Mouse (Mus musculus) heart, embryonic 13.5 days (tissue): ENCODE measurements around the gene Srd5a3. TPM values are rescaled to one million over a fixed set of nuclear protein-coding genes. Genes with fewer than 3 reads are reported as not detected.
A peak's percentile ranks its signal among the peaks of the same experiment; 100 is the strongest.

Experiments
- ATAC-seq: fragments of 200-750 bp; cut with Nextera tagmentation; 2 replicates; pipeline ENCODE4 v1.8.0; 2017; ENCODE audit warnings: moderate TSS enrichment; ENCODE audit not compliant: insufficient number of reproducible peaks, low FRiP score, low TSS enrichment; ENCODE audit errors: extremely low read depth
- H3K27ac ChIP-seq: fragments of 300-500 bp; sonication (generic); replicated peaks from 2 replicates; pipeline ENCODE4 v1.5.1; 2015; ENCODE audit warnings: moderate library complexity, mild to moderate bottlenecking, inconsistent platforms
- H3K27me3 ChIP-seq: fragments of 300-500 bp; sonication (generic); replicated peaks from 2 replicates; pipeline ENCODE4 v1.6.1; 2015; ENCODE audit warnings: mild to moderate bottlenecking, inconsistent platforms
- H3K36me3 ChIP-seq: fragments of 300-500 bp; sonication (generic); 2 replicates; pipeline ENCODE4 v1.6.1; 2015; ENCODE audit warnings: mild to moderate bottlenecking, inconsistent platforms
- H3K4me1 ChIP-seq: fragments of 300-500 bp; sonication (generic); 2 replicates; pipeline ENCODE4 v1.6.1; 2015; ENCODE audit warnings: inconsistent platforms
- H3K4me2 ChIP-seq: fragments of 300-500 bp; sonication (generic); 2 replicates; pipeline ENCODE4 v1.6.1; 2015; ENCODE audit warnings: inconsistent platforms, mild to moderate bottlenecking, moderate library complexity
- H3K4me3 ChIP-seq: fragments of 300-500 bp; sonication (generic); 2 replicates; pipeline ENCODE4 v1.5.1; 2015; ENCODE audit warnings: moderate library complexity, mild to moderate bottlenecking, inconsistent platforms
- H3K9ac ChIP-seq: fragments of 300-500 bp; sonication (generic); 2 replicates; pipeline ENCODE4 v1.6.1; 2015; ENCODE audit warnings: inconsistent platforms, mild to moderate bottlenecking, moderate library complexity
- H3K9me3 ChIP-seq: fragments of 300-500 bp; sonication (generic); 2 replicates; pipeline ENCODE4 v1.6.1; 2016; ENCODE audit warnings: inconsistent platforms
- WGBS: fragments of 180-500 bp; shearing (Covaris S2); methylation state at CpG from one replicate; pipeline ENCODE4 v1.1.7; 2015; ENCODE audit warnings: mixed read lengths; 5-methylcytosine and 5-hydroxymethylcytosine counted together
- polyA plus RNA-seq: library from polyadenylated mRNA; unstranded; fragments of >200 nt; fragmentation: Nextera tagmentation; extraction: Ambion mirVana; gene quantifications from 2 replicates; pipeline ENCODE4 v1.2.1, GENCODE M21; 2015

Gene Srd5a3
- polyA plus RNA-seq, 1 experiment from 2014 or later = 27.7 TPM

DNA sequence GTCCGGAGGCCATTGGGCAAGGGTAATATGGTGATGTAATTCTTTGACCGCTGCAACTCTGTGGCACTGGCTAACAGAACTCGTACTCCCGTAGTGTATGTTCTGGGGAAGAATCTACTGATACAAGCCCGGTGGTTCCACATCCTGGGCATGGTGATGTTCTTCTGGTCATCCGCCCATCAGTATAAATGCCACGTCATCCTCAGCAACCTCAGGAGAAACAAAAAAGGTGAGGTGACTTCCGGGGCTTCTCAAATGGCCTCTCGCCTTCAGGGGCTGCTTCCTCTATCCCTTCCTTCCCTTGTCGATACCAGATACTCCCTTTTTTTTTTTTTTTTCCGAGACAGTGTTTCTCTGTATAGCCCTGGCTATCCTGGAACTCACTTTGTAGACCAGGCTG, 13.4 kb downstream of the Srd5a3 start:
- H3K36me3 ChIP-seq = peaks cover 61% of the 10 kb centered on the region
- no peak overlapping the region for H3K9ac ChIP-seq

DNA sequence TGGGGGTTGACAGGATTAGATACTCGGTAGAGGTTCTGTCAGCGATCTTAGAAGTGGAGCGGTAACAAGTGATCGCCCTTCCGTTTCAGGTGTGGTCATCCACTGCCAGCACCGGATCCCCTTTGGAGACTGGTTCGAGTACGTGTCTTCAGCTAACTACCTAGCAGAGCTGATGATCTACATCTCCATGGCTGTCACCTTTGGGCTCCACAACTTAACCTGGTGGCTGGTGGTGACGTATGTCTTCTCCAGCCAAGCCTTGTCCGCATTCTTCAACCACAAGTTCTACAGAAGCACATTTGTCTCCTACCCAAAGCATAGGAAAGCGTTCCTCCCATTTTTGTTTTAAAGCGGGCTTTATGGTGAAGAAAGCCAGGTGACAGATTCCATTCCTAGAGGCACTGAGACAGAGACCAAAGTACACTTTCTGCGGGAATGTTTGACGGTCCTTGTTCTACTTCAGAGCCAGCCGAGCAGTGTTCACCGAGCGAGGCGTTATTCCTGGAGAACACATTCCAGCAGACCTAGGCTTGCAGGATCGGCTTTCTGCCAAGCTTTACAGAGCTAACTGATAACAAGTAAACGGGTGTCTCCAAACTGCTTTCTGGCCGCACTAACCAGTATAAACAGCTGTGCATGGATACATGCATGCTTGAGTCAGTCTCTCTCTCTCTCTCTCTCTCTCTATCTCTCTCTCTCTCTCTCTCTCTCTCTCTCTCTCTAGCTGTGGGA, 14.5 kb downstream of the Srd5a3 start:
- Histone ChIP-seq H3K27ac (peak overlapping the region; percentile 89), H3K36me3 (peaks cover 60% of the 10 kb centered on the region), H3K4me2 (peak overlapping the region; percentile 50), H3K4me3 (no peak overlapping the region), H3K27me3 (no peaks in the 10 kb centered on the region), H3K9ac (no peak overlapping the region), H3K9me3 (no peaks in the 10 kb centered on the region), H3K4me1 (peaks cover 24% of the 10 kb centered on the region)
- 46% methylated on average over 21 of the region's 21 CpGs for WGBS
- peak; percentile 49; the same call in 1 of the 2 replicates for ATAC-seq

More for the DNA sequence above, 13.4 kb downstream of the Srd5a3 start:
- Histone ChIP-seq H3K27ac (no peak overlapping the region), H3K4me2 (no peak overlapping the region), H3K4me3 (no peak overlapping the region), H3K9me3 (no peaks in the 10 kb centered on the region), H3K4me1 (peaks cover 24% of the 10 kb centered on the region), H3K27me3 (no peaks in the 10 kb centered on the region)
- ATAC-seq = no peak
- 88% methylated on average over 11 of the region's 11 CpGs for WGBS

DNA sequence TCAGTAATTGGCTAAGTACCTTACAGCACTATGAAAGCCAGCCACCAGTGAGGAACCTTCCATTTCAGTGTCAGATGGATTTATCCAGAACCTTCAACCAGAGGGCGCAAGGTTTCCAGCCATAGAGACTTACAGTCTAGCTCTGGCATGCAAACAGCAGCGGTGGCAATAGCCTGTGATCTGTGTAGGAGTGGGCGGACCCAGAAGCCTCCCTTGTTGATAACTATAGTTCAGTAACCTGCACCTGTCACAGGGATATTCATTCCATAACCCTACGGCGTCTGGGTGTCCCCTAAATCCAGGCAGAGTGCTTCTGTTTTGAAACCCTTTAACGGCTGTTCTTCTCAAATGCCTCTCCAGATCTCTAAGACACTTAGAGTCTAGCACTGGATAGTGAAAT, 19.5 kb downstream of the Srd5a3 start:
- peaks cover 23% of the 10 kb centered on the region for H3K36me3 ChIP-seq
- no peaks in the 10 kb centered on the region for H3K9me3 ChIP-seq
- no peaks in the 10 kb centered on the region for H3K27me3 ChIP-seq
- WGBS = 55% methylated on average over 6 of the region's 6 CpGs
- ATAC-seq = no peak
- H3K27ac ChIP-seq = no peak overlapping the region
- H3K9ac ChIP-seq = no peak overlapping the region
- no peak overlapping the region for H3K4me3 ChIP-seq
- H3K4me2 ChIP-seq = no peak overlapping the region
- H3K4me1 ChIP-seq = peaks cover 23% of the 10 kb centered on the region

DNA sequence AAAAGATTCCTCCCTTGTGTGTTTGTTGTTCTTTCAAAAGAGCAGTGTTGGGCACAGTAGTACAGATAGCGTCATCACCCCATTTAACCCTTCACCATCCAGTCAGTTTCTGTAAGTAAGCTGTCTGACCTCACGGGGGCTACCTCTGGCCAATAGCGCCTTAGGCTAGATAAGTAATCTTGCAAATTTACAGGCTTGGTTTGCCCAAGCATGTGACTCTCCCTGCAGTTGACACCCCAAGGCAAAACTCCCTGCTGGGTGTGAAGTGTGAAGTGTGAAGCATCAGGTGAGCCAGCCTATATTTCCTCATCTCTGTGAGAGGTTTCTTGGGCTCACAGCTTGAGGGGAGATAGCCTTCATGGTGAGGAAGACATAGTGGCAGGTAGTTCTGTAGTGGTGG, 20.0 kb downstream of the Srd5a3 start:
- H3K4me2 ChIP-seq = no peak overlapping the region
- H3K27me3 ChIP-seq = no peaks in the 10 kb centered on the region
- H3K9ac ChIP-seq = no peak overlapping the region
- H3K4me1 ChIP-seq = peaks cover 18% of the 10 kb centered on the region
- H3K9me3 ChIP-seq = no peaks in the 10 kb centered on the region
- no peak overlapping the region for H3K4me3 ChIP-seq
- 27% methylated on average over 3 of the region's 3 CpGs for WGBS
- no peak for ATAC-seq
- H3K36me3 ChIP-seq = peaks cover 23% of the 10 kb centered on the region
- H3K27ac ChIP-seq = no peak overlapping the region

DNA sequence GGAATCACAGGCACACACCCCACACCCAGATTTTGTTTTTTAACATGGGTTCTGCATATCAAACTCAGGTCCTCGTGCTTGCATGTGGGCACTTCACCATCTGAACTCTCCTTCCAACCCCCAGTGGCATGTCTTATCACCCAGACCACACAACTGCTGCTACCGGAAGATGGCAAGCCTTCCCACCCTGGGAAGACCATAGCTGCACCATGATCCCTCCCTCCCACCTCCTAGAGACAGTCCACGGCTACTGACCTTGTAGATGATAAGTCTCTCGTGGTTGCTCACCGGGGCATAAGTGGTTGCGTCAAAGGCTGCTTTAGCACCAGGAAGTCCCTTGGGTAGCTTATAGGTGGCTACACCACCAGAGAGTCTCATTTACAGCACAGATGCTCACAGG, 21.4 kb downstream of the Srd5a3 start:
- Histone ChIP-seq H3K9me3 (no peaks in the 10 kb centered on the region), H3K36me3 (peaks cover 16% of the 10 kb centered on the region), H3K27me3 (no peaks in the 10 kb centered on the region), H3K4me2 (no peak overlapping the region), H3K4me1 (peaks cover 6% of the 10 kb centered on the region; the same call in 1 of the 2 replicates), H3K4me3 (no peak overlapping the region), H3K27ac (no peak overlapping the region), H3K9ac (no peak overlapping the region)
- no peak for ATAC-seq
- 65% methylated on average over 6 of the region's 6 CpGs for WGBS

DNA sequence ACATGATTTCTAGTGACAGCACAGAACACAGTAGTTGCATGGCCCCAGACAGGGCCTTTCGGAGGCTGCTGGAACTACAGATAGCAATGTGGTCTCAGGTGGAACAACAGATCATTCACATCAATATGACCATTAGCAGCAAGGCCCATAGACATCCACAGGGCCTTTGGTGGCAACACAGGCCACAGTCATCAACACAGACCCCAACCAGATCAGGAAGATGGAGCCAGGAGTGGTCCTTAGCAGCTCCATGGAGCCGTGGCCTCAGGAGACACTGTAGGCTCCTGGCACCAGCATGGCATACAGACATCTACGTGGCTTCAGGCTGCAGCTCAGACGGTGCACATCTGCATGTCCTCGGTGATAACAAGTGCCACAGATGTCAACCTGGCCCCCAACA, 22.9 kb downstream of the Srd5a3 start:
- Histone ChIP-seq H3K9me3 (no peaks in the 10 kb centered on the region), H3K36me3 (peaks cover 9% of the 10 kb centered on the region; the same call in 1 of the 2 replicates), H3K27me3 (no peaks in the 10 kb centered on the region), H3K27ac (no peak overlapping the region), H3K4me1 (peaks cover 6% of the 10 kb centered on the region; the same call in 1 of the 2 replicates), H3K4me2 (no peak overlapping the region), H3K9ac (no peak overlapping the region), H3K4me3 (no peak overlapping the region)
- WGBS = 70% methylated on average over 5 of the region's 5 CpGs
- ATAC-seq = no peak

DNA sequence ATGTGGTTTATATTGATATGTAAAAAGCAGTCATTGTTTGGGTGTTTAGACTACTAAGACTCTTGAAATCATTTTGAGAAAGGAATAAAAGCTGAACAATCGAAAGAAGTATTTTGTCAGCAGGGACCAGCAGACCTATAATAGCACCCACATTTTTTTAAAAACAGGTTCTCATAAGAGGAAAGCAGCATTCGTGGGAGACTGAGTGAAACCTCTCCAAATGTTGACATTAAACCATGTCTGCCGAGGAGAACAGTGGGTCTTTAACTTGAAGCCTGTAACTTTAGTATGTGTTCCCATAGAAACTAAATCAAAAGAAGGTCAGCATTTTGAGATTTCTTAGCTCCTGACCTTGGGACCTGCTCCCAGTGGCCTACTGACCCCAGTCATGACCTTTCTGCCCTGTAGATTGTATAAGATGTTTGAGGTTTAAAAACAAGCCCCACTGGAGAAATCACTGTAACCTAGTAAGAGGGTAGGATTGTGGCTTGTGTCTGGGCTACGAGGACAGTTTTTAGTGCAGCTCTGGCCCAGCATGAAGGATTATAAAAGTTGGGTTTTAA, 23.8 kb downstream of the Srd5a3 start:
- no peak overlapping the region for H3K27ac ChIP-seq
- H3K4me3 ChIP-seq = no peak overlapping the region
- H3K9ac ChIP-seq = no peak overlapping the region
- no peak overlapping the region for H3K4me2 ChIP-seq
- H3K9me3 ChIP-seq = no peaks in the 10 kb centered on the region
- no peaks in the 10 kb centered on the region for H3K27me3 ChIP-seq
- ATAC-seq = no peak
- H3K4me1 ChIP-seq = peaks cover 6% of the 10 kb centered on the region; the same call in 1 of the 2 replicates
- H3K36me3 ChIP-seq = peaks cover 4% of the 10 kb centered on the region; the same call in 1 of the 2 replicates
- 74% methylated on average over 4 of the region's 4 CpGs for WGBS

DNA sequence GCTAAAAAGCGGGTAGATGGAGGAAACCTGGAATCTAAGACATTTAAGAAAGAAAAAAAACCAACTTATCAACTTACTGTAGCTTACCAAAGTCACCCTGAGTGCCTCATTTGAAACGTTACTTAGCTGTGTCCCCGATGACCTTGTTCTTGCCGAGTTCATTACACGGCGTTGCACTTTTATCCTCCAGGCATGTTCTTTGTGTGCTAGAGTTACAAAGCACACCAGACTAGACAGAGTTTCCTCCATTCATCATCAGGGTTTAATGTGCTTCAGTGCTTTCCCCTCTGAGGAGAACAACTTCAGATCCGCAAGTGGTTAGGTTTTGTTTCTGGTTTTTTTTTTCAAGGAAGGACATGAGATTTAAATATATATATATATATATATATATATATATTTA, 24.8 kb downstream of the Srd5a3 start:
- no peak overlapping the region for H3K4me2 ChIP-seq
- no peak for ATAC-seq
- WGBS = 68% methylated on average over 7 of the region's 7 CpGs

DNA sequence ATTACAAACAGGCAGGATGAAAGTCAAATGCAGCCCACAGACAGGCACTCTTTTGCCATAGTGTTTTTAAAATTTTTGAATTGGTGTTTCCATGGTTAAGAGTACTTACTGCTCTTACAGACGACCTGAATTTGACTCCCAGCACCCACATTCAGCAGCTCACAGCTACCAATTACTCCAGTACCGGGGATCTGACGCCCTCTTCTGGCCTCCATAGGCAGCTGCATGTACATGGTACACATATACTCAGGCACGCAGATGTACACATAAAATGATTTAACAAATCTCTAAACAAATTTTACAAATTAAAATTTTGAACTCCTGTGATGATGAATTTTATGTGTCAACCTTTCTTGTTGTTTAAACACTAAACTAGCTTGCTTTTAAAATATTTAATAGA, 30.5 kb downstream of the Srd5a3 start:
- Histone ChIP-seq H3K27ac (no peak overlapping the region), H3K9ac (no peak overlapping the region), H3K4me1 (no peaks in the 10 kb centered on the region), H3K9me3 (no peaks in the 10 kb centered on the region), H3K27me3 (no peaks in the 10 kb centered on the region), H3K4me2 (no peak overlapping the region), H3K4me3 (no peak overlapping the region), H3K36me3 (no peaks in the 10 kb centered on the region)
- ATAC-seq = no peak
- WGBS = 76% methylated on average over 4 of the region's 4 CpGs

More for the DNA sequence above, 24.8 kb downstream of the Srd5a3 start:
- H3K9me3 ChIP-seq = no peaks in the 10 kb centered on the region
- peaks cover 3% of the 10 kb centered on the region; the same call in 1 of the 2 replicates for H3K4me1 ChIP-seq
- H3K9ac ChIP-seq = no peak overlapping the region
- H3K36me3 ChIP-seq = no peaks in the 10 kb centered on the region
- no peaks in the 10 kb centered on the region for H3K27me3 ChIP-seq
- H3K4me3 ChIP-seq = no peak overlapping the region
- no peak overlapping the region for H3K27ac ChIP-seq

DNA sequence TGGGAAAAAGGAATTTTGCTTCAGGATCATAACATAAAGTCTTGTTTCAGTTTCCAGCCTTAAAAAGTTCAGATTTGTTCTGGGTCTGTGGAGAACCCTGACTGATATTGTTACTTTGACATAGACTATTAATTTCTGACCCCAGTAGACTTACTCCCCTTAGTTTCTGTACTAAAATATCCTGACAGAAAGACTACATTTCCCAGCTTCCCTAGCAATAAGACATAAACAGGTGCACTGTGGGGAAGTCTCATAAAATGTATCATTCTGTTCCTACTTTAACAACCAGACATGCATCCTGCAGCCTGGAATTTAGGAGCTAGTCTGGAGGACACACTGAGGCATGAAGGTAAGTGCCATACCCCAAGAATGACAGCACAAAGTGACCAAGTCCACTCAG, 31.0 kb downstream of the Srd5a3 start:
- H3K4me1 ChIP-seq = no peaks in the 10 kb centered on the region
- H3K27ac ChIP-seq = no peak overlapping the region
- no peak overlapping the region for H3K4me2 ChIP-seq
- no peak for ATAC-seq
- no peak overlapping the region for H3K4me3 ChIP-seq
- no peaks in the 10 kb centered on the region for H3K27me3 ChIP-seq
- H3K9me3 ChIP-seq = no peaks in the 10 kb centered on the region
- H3K9ac ChIP-seq = no peak overlapping the region
- H3K36me3 ChIP-seq = no peaks in the 10 kb centered on the region

DNA sequence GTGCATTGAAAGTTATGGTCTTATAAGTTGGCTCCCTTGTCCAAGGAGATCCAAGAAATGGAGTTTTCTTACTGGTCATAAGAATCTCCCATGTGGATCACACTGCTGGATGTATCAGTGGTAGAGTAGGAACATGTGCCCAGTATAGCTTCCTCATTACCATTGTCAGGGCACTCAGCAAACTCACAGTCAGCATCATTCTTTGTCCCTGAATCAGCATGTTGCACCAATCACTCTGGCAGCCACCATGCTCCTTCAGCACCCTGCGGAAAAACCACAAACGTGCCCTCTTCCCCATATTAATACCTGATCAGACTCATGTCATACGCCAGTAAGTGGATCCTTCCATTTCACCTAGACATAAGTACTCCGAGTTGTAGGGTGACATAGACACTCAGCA, 35.0 kb downstream of the Srd5a3 start:
- Histone ChIP-seq H3K27ac (no peak overlapping the region), H3K27me3 (no peaks in the 10 kb centered on the region), H3K4me2 (no peak overlapping the region), H3K9ac (no peak overlapping the region), H3K36me3 (no peaks in the 10 kb centered on the region), H3K9me3 (no peaks in the 10 kb centered on the region), H3K4me3 (no peak overlapping the region), H3K4me1 (peaks cover 11% of the 10 kb centered on the region)
- WGBS = 82% methylated on average over 4 of the region's 4 CpGs
- ATAC-seq = no peak

DNA sequence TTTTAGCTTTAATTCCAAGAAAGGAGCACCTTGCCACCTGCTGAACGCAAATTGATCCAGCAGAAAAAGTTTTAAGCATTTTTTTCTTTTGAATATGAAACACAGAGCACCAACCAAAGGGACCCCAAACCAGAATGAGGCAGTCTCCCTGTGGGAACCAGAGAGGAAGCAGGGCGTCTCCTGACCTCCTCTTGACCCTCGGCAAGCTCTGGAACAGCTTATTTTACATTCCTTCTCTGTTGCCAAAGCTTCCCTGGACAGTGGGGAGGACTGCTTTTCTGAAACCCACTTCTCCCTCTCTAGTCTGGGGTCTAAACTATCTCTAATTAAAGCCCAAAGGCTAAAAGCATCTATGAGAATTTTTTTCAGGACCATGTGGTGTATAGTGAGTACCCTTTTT, 36.3 kb downstream of the Srd5a3 start:
- no peak for ATAC-seq

More for the DNA sequence above, 36.3 kb downstream of the Srd5a3 start:
- Histone ChIP-seq H3K36me3 (no peaks in the 10 kb centered on the region), H3K27ac (peak overlapping the region; percentile 58), H3K27me3 (no peaks in the 10 kb centered on the region), H3K9ac (no peak overlapping the region), H3K4me2 (peak overlapping the region; percentile 28), H3K9me3 (no peaks in the 10 kb centered on the region), H3K4me1 (peaks cover 11% of the 10 kb centered on the region), H3K4me3 (no peak overlapping the region)
- WGBS = 36% methylated on average over 3 of the region's 3 CpGs
